Mouse (Mus musculus) stomach, embryonic 15.5 days (tissue): ENCODE measurements at regions not wholly inside any gene's neighbourhood (a gene's known extent, or its start where the extent isn't known, plus 50 kb on each side); places are given as distances from the start of the nearest gene placed in this dataset. TPM values are rescaled to one million over a fixed set of nuclear protein-coding genes. Genes with fewer than 3 reads are reported as not detected.
A peak's percentile ranks its signal among the peaks of the same experiment; 100 is the strongest.

Source experiments
- ATAC-seq: fragments of 200-750 bp; cut with Nextera tagmentation; 2 replicates; pipeline ENCODE4 v1.8.0; 2017; ENCODE audit warnings: low read depth, moderate number of reproducible peaks, moderate TSS enrichment; ENCODE audit not compliant: insufficient read depth, low FRiP score
- H3K27ac ChIP-seq: fragments of 300-500 bp; sonication (generic); 2 replicates; pipeline ENCODE4 v1.5.1; 2015; ENCODE audit warnings: mild to moderate bottlenecking, inconsistent platforms
- H3K27me3 ChIP-seq: fragments of 300-500 bp; sonication (generic); replicated peaks from 2 replicates; pipeline ENCODE4 v1.6.1; 2015; ENCODE audit warnings: inconsistent platforms
- H3K36me3 ChIP-seq: fragments of 300-500 bp; sonication (generic); 2 replicates; pipeline ENCODE4 v1.6.1; 2015; ENCODE audit warnings: inconsistent platforms
- H3K4me1 ChIP-seq: fragments of 300-500 bp; sonication (generic); 2 replicates; pipeline ENCODE4 v1.6.1; 2015; ENCODE audit warnings: inconsistent platforms
- H3K4me2 ChIP-seq: fragments of 300-500 bp; sonication (generic); 2 replicates; pipeline ENCODE4 v1.6.1; 2015; ENCODE audit warnings: mild to moderate bottlenecking, inconsistent platforms
- H3K4me3 ChIP-seq: fragments of 300-500 bp; sonication (generic); replicated peaks from 2 replicates; pipeline ENCODE4 v1.5.1; 2015; ENCODE audit warnings: inconsistent platforms
- H3K9ac ChIP-seq: fragments of 300-500 bp; sonication (generic); 2 replicates; pipeline ENCODE4 v1.6.1; 2015; ENCODE audit warnings: inconsistent platforms
- H3K9me3 ChIP-seq: fragments of 300-500 bp; sonication (generic); 2 replicates; pipeline ENCODE4 v1.6.1; 2016; ENCODE audit warnings: inconsistent platforms
- WGBS: fragments of 180-500 bp; shearing (Covaris S2); methylation state at CpG from one replicate; pipeline ENCODE4 v1.1.7; 2015; 5-methylcytosine and 5-hydroxymethylcytosine counted together
- microRNA counts: library from miRNA; unstranded; fragments of <30 nt; microRNA quantifications from one replicate; lab custom pipeline; 2016
- microRNA-seq: library from miRNA; unstranded; fragments of <30 nt; microRNA quantifications from one replicate; pipeline ENCODE4, GENCODE M21; 2016

DNA sequence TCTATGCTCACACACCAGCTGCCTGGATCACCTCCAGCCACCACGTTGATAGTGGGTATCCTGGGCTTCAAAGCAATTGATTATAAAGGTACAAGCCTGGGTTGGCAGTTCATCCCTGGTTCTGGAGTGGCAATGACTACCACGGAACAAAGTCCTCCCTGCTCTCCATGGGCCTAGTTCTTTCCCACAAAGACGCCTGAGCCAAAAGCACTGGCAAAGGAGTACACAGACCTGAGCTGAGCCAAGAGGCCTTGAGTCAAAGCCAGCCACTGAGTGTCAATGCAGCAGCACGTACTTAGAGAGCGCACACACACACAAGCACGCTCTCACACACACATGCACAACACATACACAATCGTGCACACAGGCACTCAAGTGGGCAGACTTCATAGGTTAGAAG, 54.6 kb upstream of the Dio3 start:
- Histone ChIP-seq H3K27ac (no peak overlapping the region), H3K27me3 (no peaks in the 10 kb centered on the region), H3K4me1 (no peaks in the 10 kb centered on the region), H3K4me2 (no peak overlapping the region), H3K9ac (no peak overlapping the region), H3K9me3 (no peaks in the 10 kb centered on the region), H3K4me3 (no peak overlapping the region), H3K36me3 (no peaks in the 10 kb centered on the region)
- no peak for ATAC-seq
- WGBS, result 84% methylated on average over 7 of the region's 7 CpGs

- Histone ChIP-seq H3K9me3 (no peaks in the 10 kb centered on the region), H3K4me3 (no peak overlapping the region), H3K36me3 (no peaks in the 10 kb centered on the region), H3K4me1 (no peaks in the 10 kb centered on the region), H3K4me2 (no peak overlapping the region), H3K9ac (no peak overlapping the region), H3K27ac (no peak overlapping the region), H3K27me3 (no peaks in the 10 kb centered on the region)
- ATAC-seq, result no peak
- 86% methylated on average over 12 of the region's 12 CpGs for WGBS
Observed at GRCm38 (mm10) chr12:110228011-110228411, 50.9 kb upstream of the Dio3 start.

MicroRNA genes in the stretch of these regions (microRNA counts, 519-probe panel; counts per million panel counts)
- microRNA mmu-miR-1193 (lab: Ali Mortazavi, UCI) (2,483 counts per million, percentile 55 among the panel's probes with 10 or more counts), microRNA mmu-miR-1197 (lab: Ali Mortazavi, UCI) (2,383 counts per million, percentile 50 among the panel's probes with 10 or more counts), microRNA mmu-miR-134 (lab: Ali Mortazavi, UCI) (2,941 counts per million, percentile 74 among the panel's probes with 10 or more counts), microRNA mmu-miR-154 (lab: Ali Mortazavi, UCI) (3,147 counts per million, percentile 80 among the panel's probes with 10 or more counts), microRNA mmu-miR-299 (lab: Ali Mortazavi, UCI) (not detected), microRNA mmu-miR-300 (lab: Ali Mortazavi, UCI) (3,280 counts per million, percentile 83 among the panel's probes with 10 or more counts), microRNA mmu-miR-3072 (lab: Ali Mortazavi, UCI) (not detected), microRNA mmu-miR-323-3p (lab: Ali Mortazavi, UCI) (2,954 counts per million, percentile 75 among the panel's probes with 10 or more counts), microRNA mmu-miR-323-5p (lab: Ali Mortazavi, UCI) (2,324 counts per million, percentile 45 among the panel's probes with 10 or more counts), microRNA mmu-miR-329 (lab: Ali Mortazavi, UCI) (3,738 counts per million, percentile 93 among the panel's probes with 10 or more counts), microRNA mmu-miR-369-3p (lab: Ali Mortazavi, UCI) (3,651 counts per million, percentile 91 among the panel's probes with 10 or more counts), microRNA mmu-miR-369-5p (lab: Ali Mortazavi, UCI) (2,735 counts per million, percentile 66 among the panel's probes with 10 or more counts), microRNA mmu-miR-376a (lab: Ali Mortazavi, UCI) (3,419 counts per million, percentile 87 among the panel's probes with 10 or more counts), microRNA mmu-miR-376b (lab: Ali Mortazavi, UCI) (3,711 counts per million, percentile 92 among the panel's probes with 10 or more counts), microRNA mmu-miR-376c (lab: Ali Mortazavi, UCI) (3,486 counts per million, percentile 87 among the panel's probes with 10 or more counts), microRNA mmu-miR-377 (lab: Ali Mortazavi, UCI) (3,605 counts per million, percentile 91 among the panel's probes with 10 or more counts), microRNA mmu-miR-379 (lab: Ali Mortazavi, UCI) (2,742 counts per million, percentile 67 among the panel's probes with 10 or more counts), microRNA mmu-miR-380-3p (lab: Ali Mortazavi, UCI) (1,806 counts per million, percentile 16 among the panel's probes with 10 or more counts), microRNA mmu-miR-380-5p (lab: Ali Mortazavi, UCI) (1,952 counts per million, percentile 21 among the panel's probes with 10 or more counts), microRNA mmu-miR-381 (lab: Ali Mortazavi, UCI) (3,114 counts per million, percentile 79 among the panel's probes with 10 or more counts), microRNA mmu-miR-382 (lab: Ali Mortazavi, UCI) (3,439 counts per million, percentile 87 among the panel's probes with 10 or more counts), microRNA mmu-miR-409-3p (lab: Ali Mortazavi, UCI) (2,025 counts per million, percentile 24 among the panel's probes with 10 or more counts), microRNA mmu-miR-409-5p (lab: Ali Mortazavi, UCI) (2,463 counts per million, percentile 54 among the panel's probes with 10 or more counts), microRNA mmu-miR-410 (lab: Ali Mortazavi, UCI) (3,486 counts per million, percentile 88 among the panel's probes with 10 or more counts), microRNA mmu-miR-411 (lab: Ali Mortazavi, UCI) (2,715 counts per million, percentile 66 among the panel's probes with 10 or more counts), microRNA mmu-miR-412 (lab: Ali Mortazavi, UCI) (1,666 counts per million, percentile 10 among the panel's probes with 10 or more counts), microRNA mmu-miR-453 (lab: Ali Mortazavi, UCI) (not detected), microRNA mmu-miR-485 (lab: Ali Mortazavi, UCI) (2,330 counts per million, percentile 47 among the panel's probes with 10 or more counts), microRNA mmu-miR-487b (lab: Ali Mortazavi, UCI) (2,948 counts per million, percentile 75 among the panel's probes with 10 or more counts), microRNA mmu-miR-494 (lab: Ali Mortazavi, UCI) (not detected), microRNA mmu-miR-495 (lab: Ali Mortazavi, UCI) (3,346 counts per million, percentile 85 among the panel's probes with 10 or more counts), microRNA mmu-miR-496 (lab: Ali Mortazavi, UCI) (1,082 counts per million, percentile 3 among the panel's probes with 10 or more counts), microRNA mmu-miR-539 (lab: Ali Mortazavi, UCI) (2,656 counts per million, percentile 65 among the panel's probes with 10 or more counts), microRNA mmu-miR-541 (lab: Ali Mortazavi, UCI) (2,981 counts per million, percentile 76 among the panel's probes with 10 or more counts), microRNA mmu-miR-543 (lab: Ali Mortazavi, UCI) (3,187 counts per million, percentile 81 among the panel's probes with 10 or more counts), microRNA mmu-miR-544 (lab: Ali Mortazavi, UCI) (not detected), microRNA mmu-miR-654-3p (lab: Ali Mortazavi, UCI) (2,051 counts per million, percentile 26 among the panel's probes with 10 or more counts), microRNA mmu-miR-654-5p (lab: Ali Mortazavi, UCI) (not detected), microRNA mmu-miR-666-3p (lab: Ali Mortazavi, UCI) (1,932 counts per million, percentile 20 among the panel's probes with 10 or more counts), microRNA mmu-miR-666-5p (lab: Ali Mortazavi, UCI) (not detected), microRNA mmu-miR-667 (lab: Ali Mortazavi, UCI) (2,178 counts per million, percentile 32 among the panel's probes with 10 or more counts), microRNA mmu-miR-668 (lab: Ali Mortazavi, UCI) (2,357 counts per million, percentile 48 among the panel's probes with 10 or more counts), microRNA mmu-miR-679 (lab: Ali Mortazavi, UCI) (not detected), microRNA mmu-miR-758 (lab: Ali Mortazavi, UCI) (not detected), microRNA mmu-miR-882 (lab: Ali Mortazavi, UCI) (1,812 counts per million, percentile 16 among the panel's probes with 10 or more counts)

Small RNA genes in the stretch of these regions (microRNA-seq; reads per million reads assigned to microRNA genes)
- not detected for gene Gm24321
- gene Gm25252, result not detected
- not detected for gene Gm25750
- gene Gm27379, result not detected
- gene Gm44322, result not detected
- 1,428 reads per million, percentile 77 among the genes with 10 or more reads in this experiment for gene Mir1193
- 2.5 reads per million, percentile 7 among the genes with 10 or more reads in this experiment for gene Mir1197
- 1,462 reads per million, percentile 78 among the genes with 10 or more reads in this experiment for gene Mir134
- gene Mir154, result 1,499 reads per million, percentile 79 among the genes with 10 or more reads in this experiment
- not detected for gene Mir299a
- not detected for gene Mir299b
- 676 reads per million, percentile 70 among the genes with 10 or more reads in this experiment for gene Mir300
- 53.3 reads per million, percentile 42 among the genes with 10 or more reads in this experiment for gene Mir3072
- 586 reads per million, percentile 69 among the genes with 10 or more reads in this experiment for gene Mir323
- 331 reads per million, percentile 64 among the genes with 10 or more reads in this experiment for gene Mir329
- 8,564 reads per million, percentile 93 among the genes with 10 or more reads in this experiment for gene Mir369
- not detected for gene Mir376a
- 392 reads per million, percentile 65 among the genes with 10 or more reads in this experiment for gene Mir376b
- 760 reads per million, percentile 72 among the genes with 10 or more reads in this experiment for gene Mir376c
- 141 reads per million, percentile 54 among the genes with 10 or more reads in this experiment for gene Mir377
- gene Mir379, result 6,595 reads per million, percentile 92 among the genes with 10 or more reads in this experiment
- not detected for gene Mir380
- gene Mir381, result 2,718 reads per million, percentile 85 among the genes with 10 or more reads in this experiment
- 5,524 reads per million, percentile 90 among the genes with 10 or more reads in this experiment for gene Mir382
- gene Mir409, result not detected
- 142 reads per million, percentile 54 among the genes with 10 or more reads in this experiment for gene Mir410
- gene Mir411, result 14,343 reads per million, percentile 96 among the genes with 10 or more reads in this experiment
- 112 reads per million, percentile 50 among the genes with 10 or more reads in this experiment for gene Mir412
- gene Mir453, result not detected
- 398 reads per million, percentile 66 among the genes with 10 or more reads in this experiment for gene Mir485
- 9,661 reads per million, percentile 94 among the genes with 10 or more reads in this experiment for gene Mir487b
- gene Mir494, result 521 reads per million, percentile 68 among the genes with 10 or more reads in this experiment
- gene Mir495, result 112 reads per million, percentile 51 among the genes with 10 or more reads in this experiment
- gene Mir496a, result 207 reads per million, percentile 59 among the genes with 10 or more reads in this experiment
- not detected for gene Mir539
- gene Mir541, result 5,793 reads per million, percentile 90 among the genes with 10 or more reads in this experiment
- gene Mir543, result 769 reads per million, percentile 72 among the genes with 10 or more reads in this experiment
- gene Mir544, result 1.5 reads per million
- gene Mir654, result not detected
- 49.6 reads per million, percentile 40 among the genes with 10 or more reads in this experiment for gene Mir666
- 278 reads per million, percentile 63 among the genes with 10 or more reads in this experiment for gene Mir667
- 73.6 reads per million, percentile 46 among the genes with 10 or more reads in this experiment for gene Mir668
- gene Mir679, result 168 reads per million, percentile 57 among the genes with 10 or more reads in this experiment
- gene Mir758, result 23.6 reads per million, percentile 34 among the genes with 10 or more reads in this experiment
- gene Mir882, result not detected
